Mouse (Mus musculus): ENCODE data around the gene H2-Eb2. TPM values are rescaled to one million over a fixed set of nuclear protein-coding genes. Genes with fewer than 3 reads are reported as not detected.
"Not testable (repeated sequence)": the region's sequence is repeated elsewhere in the genome, so short reads cannot be mapped to it uniquely, and the experiment has no call there.

The H2-Eb2 gene
- total RNA-seq, 2 experiments from 2014 or later: 0.46 TPM; not detected in 1

GRCm38 (mm10) chr17:34306407-34306806, 19.1 kb upstream of the H2-Eb2 start:
- no peak for DNase-seq

- DNase-seq: no peak
These were observed 18.2 kb upstream of the H2-Eb2 start for GRCm38 (mm10) chr17:34307216-34307615.

GRCm38 (mm10) chr17:34308161-34308560, 17.3 kb upstream of the H2-Eb2 start:
- DNase-seq: no peak

- DNase-seq: peak in 1 of 2 experiments; percentile 29
These were observed 16.2 kb upstream of the H2-Eb2 start for GRCm38 (mm10) chr17:34309225-34309624.

- DNase-seq: peak; percentile 75 to 82
These were observed 15.6 kb upstream of the H2-Eb2 start for GRCm38 (mm10) chr17:34309683-34310385.

GRCm38 (mm10) chr17:34310526-34310925, 14.9 kb upstream of the H2-Eb2 start:
- DNase-seq: not testable (repeated sequence)

- no peak for DNase-seq
These were observed 13.3 kb upstream of the H2-Eb2 start for GRCm38 (mm10) chr17:34312185-34312584.

- DNase-seq: peak; percentile 69 to 87
These were observed 12.1 kb upstream of the H2-Eb2 start for GRCm38 (mm10) chr17:34313393-34313792.

GRCm38 (mm10) chr17:34314286-34314685, 11.2 kb upstream of the H2-Eb2 start:
- no peak for DNase-seq

GRCm38 (mm10) chr17:34315512-34315911, 10.0 kb upstream of the H2-Eb2 start:
- DNase-seq: no peak

GRCm38 (mm10) chr17:34316697-34317096, 8.8 kb upstream of the H2-Eb2 start:
- no peak for DNase-seq

GRCm38 (mm10) chr17:34317275-34317674, 8.2 kb upstream of the H2-Eb2 start:
- no peak for DNase-seq

GRCm38 (mm10) chr17:34326373-34326772, 908 bp downstream of the H2-Eb2 start:
- DNase-seq: no peak

- DNase-seq: no peak
These were observed 4.3 kb downstream of the H2-Eb2 start for GRCm38 (mm10) chr17:34329807-34330206.

- DNase-seq: no peak
These were observed 5.7 kb downstream of the H2-Eb2 start for GRCm38 (mm10) chr17:34331200-34331599.

GRCm38 (mm10) chr17:34340619-34341402, 15.3 kb downstream of the H2-Eb2 start:
- peak in 1 of 2 experiments; percentile 45 for DNase-seq

- no peak for DNase-seq
These were observed 19.4 kb downstream of the H2-Eb2 start for GRCm38 (mm10) chr17:34344882-34345281.

GRCm38 (mm10) chr17:34345486-34345885, 20.0 kb downstream of the H2-Eb2 start:
- no peak for DNase-seq

- no peak for DNase-seq
These were observed 20.6 kb downstream of the H2-Eb2 start for GRCm38 (mm10) chr17:34346041-34346440.

GRCm38 (mm10) chr17:34347606-34348308, 22.3 kb downstream of the H2-Eb2 start:
- DNase-seq: peak; percentile 68 to 83

GRCm38 (mm10) chr17:34349429-34349828, 24.0 kb downstream of the H2-Eb2 start:
- DNase-seq: peak; percentile 69 to 90

- no peak for DNase-seq
These were observed 29.1 kb downstream of the H2-Eb2 start, which contains the start of gene Btnl2 for GRCm38 (mm10) chr17:34354539-34354938. Gene Btnl2, plus strand, starts transcription at chr17:34354822.

- peak; percentile 29 to 33 for DNase-seq
These were observed 29.5 kb downstream of the H2-Eb2 start for GRCm38 (mm10) chr17:34354940-34355339.

Data from heart, adult 18-20 months (tissue).